Mouse (Mus musculus): ENCODE results near the gene Fancd2.

Gene Fancd2

DNA sequence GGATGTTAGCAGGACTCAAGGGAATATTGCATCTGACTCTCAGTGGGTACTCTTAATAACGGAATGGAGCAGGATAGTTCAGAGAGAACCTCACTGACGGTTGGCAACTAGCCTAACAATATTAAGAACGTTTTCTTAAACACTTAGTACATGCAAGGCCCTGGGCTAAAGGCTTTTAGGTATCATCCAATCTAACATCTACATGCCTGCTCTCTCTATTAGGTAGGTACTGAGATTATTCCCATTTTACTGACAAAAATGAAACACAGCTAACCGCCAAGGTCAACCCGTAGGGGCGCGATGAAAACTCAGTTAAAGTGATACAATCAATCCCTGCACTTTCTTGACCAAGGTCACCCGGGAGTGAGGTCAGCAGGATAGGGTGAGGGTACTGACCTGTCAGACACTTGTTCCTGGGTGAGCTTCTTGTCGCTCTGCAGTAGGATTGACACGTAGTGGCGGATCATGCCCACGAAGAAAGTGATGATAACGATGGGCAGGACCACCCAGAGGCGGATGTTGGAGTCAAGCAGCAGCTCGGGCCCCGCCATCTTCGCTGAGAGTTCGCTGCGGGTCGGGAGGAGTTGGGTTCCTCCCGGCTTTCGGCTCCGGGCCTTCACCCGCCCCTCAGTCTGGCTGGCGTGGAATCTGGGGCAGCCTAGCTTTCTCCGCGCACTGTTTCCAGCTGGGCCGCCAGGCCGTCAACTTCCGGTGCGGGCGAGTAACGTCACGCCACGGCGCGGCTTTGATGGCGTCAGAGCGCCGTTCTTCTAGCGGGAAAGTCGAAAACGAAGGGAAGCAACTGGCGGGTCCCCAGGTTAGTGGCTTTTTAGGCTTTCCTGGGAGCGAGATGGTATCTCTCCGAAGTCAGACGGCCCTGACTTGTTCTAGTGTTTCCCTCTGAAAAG lies at the start of gene Fancd2, which contains the start of gene Emc3:
Gene Fancd2 (plus strand): TSS at position 751 of the 908 bp plus-strand sequence.
Gene Emc3 (minus strand): TSS at position 721 of the 908 bp plus-strand sequence.
- peak; percentile 93 for DNase-seq

GRCm38 (mm10) chr6:113482477-113483099 lies 48.9 kb upstream of the Fancd2 start:
- no peak for DNase-seq

GRCm38 (mm10) chr6:113483100-113483615 lies 48.3 kb upstream of the Fancd2 start, which contains the start of gene Creld1:
Gene Creld1, plus strand, starts transcription at chr6:113483297.
- DNase-seq: peak; percentile 97

DNA sequence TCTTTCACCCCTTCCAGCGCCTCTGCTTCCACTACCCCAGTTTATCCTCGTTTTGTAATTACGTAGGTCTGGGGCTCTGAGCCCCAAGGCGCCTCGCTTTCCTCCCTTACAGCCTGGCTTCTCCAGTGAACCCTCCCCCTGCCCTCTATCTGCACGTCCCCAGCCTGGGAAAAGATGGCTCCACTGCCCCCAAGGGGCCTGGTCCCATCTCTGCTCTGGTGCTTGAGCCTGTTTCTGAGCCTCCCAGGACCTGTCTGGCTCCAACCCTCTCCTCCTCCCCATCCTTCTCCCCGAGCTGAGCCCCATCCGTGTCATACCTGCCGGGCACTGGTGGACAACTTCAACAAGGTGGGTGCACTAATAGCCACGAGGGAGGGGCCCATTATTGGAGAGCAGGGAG lies 47.8 kb upstream of the Fancd2 start:
- DNase-seq: peak; percentile 66

GRCm38 (mm10) chr6:113487125-113487576 lies 44.3 kb upstream of the Fancd2 start:
- DNase-seq: no peak

DNA sequence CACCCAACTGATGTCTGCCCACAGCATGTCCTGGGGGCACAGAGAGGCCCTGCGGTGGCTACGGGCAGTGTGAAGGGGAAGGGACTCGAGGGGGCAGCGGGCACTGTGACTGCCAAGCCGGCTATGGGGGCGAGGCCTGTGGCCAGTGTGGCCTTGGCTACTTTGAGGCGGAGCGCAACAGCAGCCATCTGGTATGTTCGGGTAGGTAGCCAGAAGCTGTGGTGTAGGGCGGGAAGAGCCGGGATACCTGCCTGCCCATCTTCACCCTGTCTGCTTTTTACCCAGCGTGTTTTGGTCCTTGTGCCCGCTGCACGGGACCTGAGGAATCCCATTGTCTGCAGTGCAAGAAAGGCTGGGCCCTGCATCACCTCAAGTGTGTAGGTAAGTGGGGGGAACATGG lies 42.1 kb upstream of the Fancd2 start:
- no peak for DNase-seq

DNA sequence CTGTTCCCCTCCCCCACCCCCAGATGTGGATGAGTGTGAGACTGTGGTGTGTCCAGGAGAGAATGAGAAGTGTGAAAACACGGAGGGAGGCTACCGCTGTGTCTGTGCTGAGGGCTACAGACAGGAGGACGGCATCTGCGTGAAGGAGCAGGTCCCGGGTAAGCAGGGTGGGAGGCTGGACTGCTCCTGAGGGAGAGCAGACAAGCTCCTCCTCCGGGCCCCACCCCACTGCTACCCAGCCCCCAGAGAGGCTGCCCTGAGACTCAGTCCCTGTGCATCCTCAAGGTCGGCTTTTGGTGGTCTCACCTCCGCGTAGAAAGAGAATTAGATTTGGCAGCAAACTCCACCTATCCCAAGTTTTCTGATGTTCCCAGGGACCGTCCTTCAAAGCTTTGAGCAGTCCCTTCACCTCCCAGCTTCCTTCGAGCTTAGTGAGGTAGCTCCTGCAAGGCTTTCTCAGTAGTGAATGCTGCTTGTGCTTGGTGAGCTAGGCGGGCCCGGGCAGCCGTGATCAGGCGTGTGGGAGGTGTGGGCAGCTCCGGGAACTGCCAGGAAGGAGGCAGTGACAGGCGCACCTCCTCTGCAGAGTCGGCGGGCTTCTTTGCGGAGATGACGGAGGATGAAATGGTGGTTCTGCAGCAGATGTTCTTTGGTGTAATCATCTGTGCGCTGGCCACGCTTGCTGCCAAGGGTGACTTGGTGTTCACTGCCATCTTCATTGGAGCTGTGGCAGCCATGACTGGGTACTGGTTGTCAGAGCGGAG lies 39.2 kb upstream of the Fancd2 start:
- no peak for DNase-seq

DNA sequence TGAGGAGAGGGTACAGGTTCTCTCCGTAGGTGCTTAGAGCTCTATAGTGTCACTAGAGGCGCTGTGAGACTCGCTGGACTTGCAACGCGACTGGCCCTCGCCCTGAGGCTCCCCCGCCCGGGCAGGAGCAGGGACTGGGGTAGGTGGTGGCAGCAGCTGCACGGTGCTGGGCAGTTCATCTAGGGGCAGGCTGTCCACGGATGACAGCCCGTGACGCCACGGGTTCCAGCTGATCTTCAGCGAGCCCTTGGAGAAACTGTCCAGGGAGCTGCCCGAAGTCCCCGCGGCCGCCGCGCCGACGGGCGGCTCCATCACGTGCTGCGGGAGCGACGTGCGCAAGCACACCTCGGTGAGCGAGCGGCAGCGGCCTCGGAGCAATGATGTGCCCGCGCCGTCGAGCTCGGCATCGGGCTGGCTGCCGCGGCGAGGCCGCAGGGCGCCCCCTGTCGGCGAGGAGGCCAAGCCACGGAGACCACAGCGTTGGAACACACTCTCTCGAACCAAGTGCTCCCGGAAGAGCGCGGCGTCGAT lies 37.2 kb upstream of the Fancd2 start:
- peak; percentile 89 for DNase-seq

DNA sequence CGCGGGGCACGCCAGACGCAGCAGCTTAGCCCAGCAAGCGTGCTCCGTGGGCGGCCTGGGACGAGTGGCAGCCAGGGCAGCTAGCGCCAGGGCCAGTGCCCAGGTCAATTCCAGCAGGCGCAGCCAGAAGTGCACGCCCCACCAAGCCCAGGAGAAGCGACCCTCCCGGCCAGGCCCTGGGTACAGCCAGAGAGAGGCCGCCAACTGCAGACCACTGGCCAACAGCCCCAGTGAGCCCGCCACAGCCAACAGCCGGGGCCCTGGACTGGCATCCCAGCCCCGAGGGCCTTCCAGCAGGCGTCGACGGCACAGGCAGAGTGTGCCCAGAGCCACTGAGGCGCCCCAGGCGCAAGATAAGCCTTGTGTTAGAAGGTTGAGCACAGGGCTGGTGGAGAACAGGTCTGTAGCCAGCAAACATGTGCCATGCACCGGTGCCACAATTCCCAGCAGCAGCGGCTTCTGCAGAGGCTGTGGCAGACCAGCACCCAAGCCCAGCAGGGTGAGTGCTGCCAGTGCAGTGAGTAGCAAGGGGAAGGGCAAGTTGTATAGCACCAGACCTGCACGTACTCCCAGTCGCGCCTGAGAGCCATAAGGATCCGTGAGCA lies 36.3 kb upstream of the Fancd2 start:
- DNase-seq: no peak

GRCm38 (mm10) chr6:113499346-113499745 lies 32.1 kb upstream of the Fancd2 start:
- no peak for DNase-seq

- peak; percentile 76 for DNase-seq
Observed at GRCm38 (mm10) chr6:113501388-113502084, 29.9 kb upstream of the Fancd2 start, which contains the start of gene Prrt3. Gene Prrt3, minus strand, starts transcription at chr6:113501931.

- no peak for DNase-seq
Observed at GRCm38 (mm10) chr6:113502801-113503200, 28.7 kb upstream of the Fancd2 start.

- DNase-seq: no peak
Observed at GRCm38 (mm10) chr6:113505689-113506088, 25.8 kb upstream of the Fancd2 start.

GRCm38 (mm10) chr6:113507130-113507529 lies 24.4 kb upstream of the Fancd2 start:
- DNase-seq: no peak

DNA sequence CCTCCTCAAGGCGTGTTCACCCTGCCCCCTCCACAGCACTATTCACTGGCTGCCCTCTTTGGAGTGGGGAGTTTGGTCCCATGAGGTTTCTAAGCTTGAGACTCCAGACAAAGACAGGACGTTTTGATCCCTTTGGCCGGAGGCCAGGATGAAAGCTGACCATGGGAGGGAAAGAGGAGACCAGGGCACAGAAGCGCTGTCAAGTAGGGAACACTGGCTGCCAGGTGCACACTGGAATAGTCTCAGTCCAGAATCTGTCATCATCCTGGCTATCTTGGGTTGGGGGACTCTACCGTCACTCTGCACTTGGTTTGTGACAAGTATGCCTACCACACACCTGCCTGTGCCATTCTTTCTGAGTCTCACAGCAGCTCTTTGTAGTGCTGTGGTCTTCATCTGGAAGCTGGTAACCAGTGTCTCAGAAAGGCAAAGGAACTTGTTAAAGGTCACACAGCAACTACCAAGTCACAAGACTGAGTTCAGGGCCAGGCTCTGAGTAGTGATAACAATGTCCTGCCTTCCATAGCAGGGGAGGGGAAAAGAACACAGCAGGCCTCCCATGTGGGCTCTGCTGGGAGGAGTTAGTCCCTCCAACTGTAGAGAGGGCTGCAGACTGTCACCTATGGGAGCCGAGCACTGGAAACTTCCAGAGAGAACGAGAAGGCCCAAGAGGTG lies 23.1 kb upstream of the Fancd2 start:
- DNase-seq: no peak

GRCm38 (mm10) chr6:113508947-113509280 lies 22.6 kb upstream of the Fancd2 start:
- no peak for DNase-seq

GRCm38 (mm10) chr6:113513944-113514343 lies 17.5 kb upstream of the Fancd2 start:
- DNase-seq: no peak

DNA sequence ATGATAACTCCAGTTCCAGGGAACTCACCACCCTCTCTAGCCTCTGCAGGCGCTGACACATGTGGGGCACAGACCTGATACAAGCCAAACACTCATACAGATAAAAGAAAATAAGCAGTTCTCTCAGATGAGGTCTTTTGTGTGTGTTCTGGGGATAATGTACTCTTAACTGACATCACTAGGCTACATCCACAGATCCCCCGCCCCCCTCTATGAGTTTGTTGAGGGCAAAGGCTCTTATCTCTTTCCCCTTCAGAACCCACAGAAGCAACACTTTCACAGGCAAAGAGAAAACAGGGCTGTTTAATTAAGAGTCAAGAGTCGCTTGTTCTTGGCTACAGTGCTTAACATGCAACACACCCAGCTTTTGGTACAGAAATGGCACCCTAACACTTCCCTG lies 16.9 kb upstream of the Fancd2 start:
- no peak for DNase-seq

- no peak for DNase-seq
Observed at GRCm38 (mm10) chr6:113517434-113518080, 13.9 kb upstream of the Fancd2 start.

DNA sequence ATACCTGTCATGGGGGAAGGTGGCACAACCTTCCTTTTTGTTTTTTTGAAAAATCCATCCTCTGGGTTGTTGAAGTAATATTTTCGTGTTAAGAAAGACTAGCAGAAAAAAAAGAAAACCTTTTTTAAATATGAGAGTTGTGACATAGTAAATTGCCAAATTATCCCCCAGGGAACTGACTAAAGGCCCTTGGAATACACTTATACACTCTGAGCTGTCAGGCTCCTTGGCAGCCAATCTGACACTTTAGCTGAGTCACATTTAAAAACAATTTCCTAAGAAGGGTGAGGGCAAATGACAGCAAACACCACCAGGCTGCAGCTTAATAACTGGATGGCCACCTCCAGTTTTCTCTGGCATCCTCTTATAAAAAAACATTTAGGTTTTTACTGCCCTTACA lies 9.2 kb upstream of the Fancd2 start:
- no peak for DNase-seq

Data from retina, postnatal 1 day (tissue).